Mouse (Mus musculus): Measurements from ENCODE around the gene 1700017N19Rik.

DNA sequence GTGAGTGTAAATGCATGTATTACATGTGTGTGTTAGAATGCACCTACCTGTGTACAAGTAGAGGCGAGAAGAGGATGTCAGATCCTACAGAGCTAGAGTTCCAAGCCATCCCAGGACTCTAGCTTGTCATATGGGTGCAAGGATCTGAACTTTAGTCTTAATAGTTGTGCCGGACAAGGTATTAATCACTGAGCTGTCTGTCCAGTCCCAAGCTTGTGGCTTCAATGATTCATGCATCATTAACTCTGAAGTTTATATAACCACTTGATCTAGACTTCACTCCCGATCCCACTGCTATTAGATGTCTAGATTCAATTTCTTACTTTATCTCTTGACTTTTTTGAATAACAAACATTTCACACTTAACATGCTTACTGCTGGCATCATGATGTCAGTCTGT lies 8.1 kb downstream of the 1700017N19Rik start:
- TF ChIP-seq BHLHE40 (IDR thresholded peaks at IDR 0.05; ENCODE audit: low read depth, low read length) (no peak), CTCF (conservative IDR thresholded peaks at IDR 0.05 in 1 of 2, IDR thresholded peaks at IDR 0.05 in 1 of 2; ENCODE audit: low read depth in 2 of 2, low read length in 2 of 2) (no peak), USF1 (IDR thresholded peaks at IDR 0.05; ENCODE audit: low read depth, low read length) (no peak), EP300 (IDR thresholded peaks at IDR 0.05; ENCODE audit: low read length) (no peak), TBP (conservative IDR thresholded peaks at IDR 0.05; ENCODE audit: low read depth, low read length) (no peak), MAZ (IDR thresholded peaks at IDR 0.05; ENCODE audit: low read depth, low read length) (no peak), MAX (IDR thresholded peaks at IDR 0.05; ENCODE audit: low read length) (no peak), POLR2A (IDR thresholded peaks at IDR 0.05; ENCODE audit: low read depth, low read length) (no peak), ZKSCAN1 (IDR thresholded peaks at IDR 0.05; ENCODE audit: borderline replicate concordance, low read depth, low read length) (no peak)
